Mouse (Mus musculus) testis, adult 10 weeks (tissue): Measurements from ENCODE around the gene Hlcs. TPM values are rescaled to one million over a fixed set of nuclear protein-coding genes. Genes with fewer than 3 reads are reported as not detected.

Source experiments
- polyA plus RNA-seq: library from polyadenylated mRNA; stranded (reverse); fragments of 350-450 nt; fragmentation: Illumina TruSeq; extraction: RNeasy Lipid Tissue Mini Kit (QIAGEN cat#74804); gene quantifications from one replicate; pipeline ENCODE4 v1.2.3, GENCODE M21; 2014; ENCODE audit warnings: low read depth, low replicate concordance

The Hlcs gene
- 3.4 TPM for polyA plus RNA-seq

GRCm38 (mm10) chr16:94313229-94314030 is at the start of gene Hlcs:
Gene Hlcs (minus strand): TSS chr16:94313571.

GRCm38 (mm10) chr16:94327781-94328711 is 14.7 kb upstream of the Hlcs start, which contains the start of gene Ripply3:
Gene Ripply3 (plus strand): TSS chr16:94328420.

GRCm38 (mm10) chr16:94084711-94085602 is 228.4 kb downstream of the Hlcs start, which contains the start of gene Sim2:
Gene Sim2 (plus strand): TSS chr16:94084931.

Other genes with a start within 250 kb of the Hlcs start
- gene Sim2, start 228.6 kb downstream of the Hlcs start, polyA plus RNA-seq, result not detected
- not detected for gene Ripply3, start 14.8 kb upstream of the Hlcs start, polyA plus RNA-seq
- 46.4 TPM for gene Ttc3, start 57.0 kb upstream of the Hlcs start, polyA plus RNA-seq
- gene Pigp, start 58.3 kb upstream of the Hlcs start, polyA plus RNA-seq, result 115 TPM
- gene Vps26c, start 213.3 kb upstream of the Hlcs start, polyA plus RNA-seq, result 9.4 TPM